Mouse (Mus musculus): ENCODE data around the gene Golga1. TPM values are rescaled to one million over a fixed set of nuclear protein-coding genes. Genes with fewer than 3 reads are reported as not detected.

Golga1 gene
- polyA plus RNA-seq, 1 experiment from 2014 or later: 10.4 TPM

DNA sequence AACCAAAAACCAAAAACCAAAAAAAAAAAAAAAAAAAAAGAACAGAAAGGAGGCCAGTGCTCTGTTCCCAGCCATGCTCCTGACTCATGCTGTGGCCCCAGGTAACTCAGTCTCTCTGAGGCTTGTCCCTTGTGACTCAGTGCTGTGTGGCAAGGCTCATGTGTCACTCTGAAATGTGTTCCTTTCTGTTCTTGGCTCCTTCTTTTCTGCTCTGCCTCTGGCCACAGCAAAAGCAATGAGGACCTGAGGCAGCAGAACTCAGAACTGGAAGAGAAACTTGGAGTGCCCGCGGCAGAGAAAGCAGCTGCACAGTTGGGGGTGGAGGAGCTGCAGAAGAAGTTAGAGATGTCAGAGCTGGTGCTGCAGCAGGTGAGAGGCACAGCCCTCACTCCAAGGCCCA lies 91.2 kb downstream of the Golga1 start:
- WGBS (ENCODE audit: insufficient replicate concordance): 35% methylated on average over 2 of the region's 2 CpGs
- Histone ChIP-seq H3K36me3 (ENCODE audit: control insufficient read depth, insufficient read depth) (no peaks in the 10 kb centered on the region), H3K4me2 (ENCODE audit: low read depth, low read length) (no peak overlapping the region), H3K9ac (ENCODE audit: low read depth, low read length) (no peak overlapping the region), H3K4me1 (ENCODE audit: control insufficient read depth, low read depth, low read length) (peaks cover 19% of the 10 kb centered on the region), H3K9me3 (replicated peaks; ENCODE audit: control insufficient read depth, low read length) (no peaks in the 10 kb centered on the region), H3K4me3 (ENCODE audit: low read depth, low read length) (no peak overlapping the region), H3K27ac (ENCODE audit: low read length) (no peak overlapping the region), H3K27me3 (ENCODE audit: control insufficient read depth, insufficient read depth, low read depth, low read length) (0 out of 2 replicates have a peak, but pooled peaks cover under 1% of the 10 kb centered on the region)
- ATAC-seq (ENCODE audit: low read depth): no peak

DNA sequence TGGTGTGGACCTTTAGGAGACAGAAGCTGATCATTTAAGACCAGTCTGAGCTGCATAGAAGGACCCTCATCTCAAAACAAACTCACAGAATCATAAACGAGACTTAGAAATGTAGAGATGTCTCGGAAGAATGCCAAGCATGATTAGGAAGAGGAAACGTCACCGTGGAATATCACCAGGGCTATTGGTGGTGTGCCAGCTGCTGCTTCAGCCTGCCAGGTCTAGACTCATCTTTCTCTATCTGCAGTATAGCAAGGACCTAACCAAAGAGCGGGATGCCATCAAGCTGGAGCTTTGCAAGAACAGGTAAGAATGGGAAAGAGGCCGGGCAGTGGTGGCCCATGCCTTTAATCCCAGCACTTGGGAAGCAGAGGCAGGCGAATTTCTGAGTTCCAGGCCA lies 91.6 kb downstream of the Golga1 start:
- Histone ChIP-seq H3K36me3 (ENCODE audit: control insufficient read depth, insufficient read depth) (no peaks in the 10 kb centered on the region), H3K4me1 (ENCODE audit: control insufficient read depth, low read depth, low read length) (peaks cover 19% of the 10 kb centered on the region), H3K4me2 (ENCODE audit: low read depth, low read length) (no peak overlapping the region), H3K4me3 (ENCODE audit: low read depth, low read length) (no peak overlapping the region), H3K9ac (ENCODE audit: low read depth, low read length) (no peak overlapping the region), H3K27ac (ENCODE audit: low read length) (no peak overlapping the region), H3K9me3 (replicated peaks; ENCODE audit: control insufficient read depth, low read length) (no peaks in the 10 kb centered on the region), H3K27me3 (ENCODE audit: control insufficient read depth, insufficient read depth, low read depth, low read length) (no peaks in the 10 kb centered on the region)
- no peak for ATAC-seq (ENCODE audit: low read depth)
- WGBS (ENCODE audit: insufficient replicate concordance): 58% methylated on average over 7 of the region's 7 CpGs

DNA sequence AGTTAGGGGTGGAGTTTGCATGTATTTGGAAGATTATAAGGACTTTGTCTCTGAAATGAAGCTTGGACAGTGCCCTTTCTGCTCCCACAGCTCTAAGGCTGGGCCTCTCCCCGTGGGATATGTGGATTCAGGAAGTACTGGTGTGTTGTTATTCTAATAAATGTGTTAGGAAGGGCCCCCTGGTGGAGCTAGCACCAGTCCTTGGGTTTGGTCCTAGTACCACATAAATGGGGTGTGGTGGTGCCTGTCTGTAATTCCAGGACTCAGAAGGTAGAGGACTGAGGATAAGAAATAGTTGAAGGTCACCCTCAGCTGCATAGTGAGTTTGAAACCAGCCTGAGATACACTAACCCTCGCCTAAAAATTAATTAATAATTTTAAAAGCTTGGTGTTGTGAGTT lies 92.1 kb downstream of the Golga1 start:
- H3K27ac ChIP-seq (ENCODE audit: low read length): no peak overlapping the region
- no peak overlapping the region for H3K4me2 ChIP-seq (ENCODE audit: low read depth, low read length)
- H3K4me3 ChIP-seq (ENCODE audit: low read depth, low read length): no peak overlapping the region
- no peak for ATAC-seq (ENCODE audit: low read depth)
- peaks cover 19% of the 10 kb centered on the region for H3K4me1 ChIP-seq (ENCODE audit: control insufficient read depth, low read depth, low read length)
- H3K9me3 ChIP-seq (replicated peaks; ENCODE audit: control insufficient read depth, low read length): no peaks in the 10 kb centered on the region
- H3K27me3 ChIP-seq (ENCODE audit: control insufficient read depth, insufficient read depth, low read depth, low read length): no peaks in the 10 kb centered on the region
- WGBS (ENCODE audit: insufficient replicate concordance): 8% methylated on average over 2 of the region's 2 CpGs
- no peak overlapping the region for H3K9ac ChIP-seq (ENCODE audit: low read depth, low read length)
- no peaks in the 10 kb centered on the region for H3K36me3 ChIP-seq (ENCODE audit: control insufficient read depth, insufficient read depth)

DNA sequence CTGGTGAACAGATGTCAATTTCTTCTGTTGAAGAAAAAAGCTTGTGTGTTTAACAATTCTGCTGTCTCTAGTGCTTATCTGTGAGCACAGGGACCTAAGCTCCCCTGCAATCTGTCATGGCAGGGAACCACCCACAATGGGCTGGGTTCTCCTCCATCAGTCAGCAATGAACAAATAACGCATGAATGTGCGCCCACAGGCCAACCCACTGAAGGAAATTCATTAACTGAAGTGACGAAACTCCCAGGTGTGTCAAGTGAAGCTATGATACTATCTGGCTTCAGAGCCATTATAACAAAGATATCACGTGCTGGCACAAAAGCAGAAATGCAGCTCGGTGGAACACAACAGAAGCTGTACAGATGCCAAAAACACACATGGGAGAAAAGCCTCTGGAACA lies 95.3 kb downstream of the Golga1 start:
- Histone ChIP-seq H3K27ac (ENCODE audit: low read length) (peak overlapping the region; percentile 91), H3K4me2 (ENCODE audit: low read depth, low read length) (peak overlapping the region; percentile 52), H3K4me3 (ENCODE audit: low read depth, low read length) (no peak overlapping the region), H3K36me3 (ENCODE audit: control insufficient read depth, insufficient read depth) (no peaks in the 10 kb centered on the region), H3K4me1 (ENCODE audit: control insufficient read depth, low read depth, low read length) (peaks cover 19% of the 10 kb centered on the region), H3K9ac (ENCODE audit: low read depth, low read length) (peak overlapping the region; percentile 18; the same call in 1 of the 2 replicates), H3K9me3 (replicated peaks; ENCODE audit: control insufficient read depth, low read length) (no peaks in the 10 kb centered on the region), H3K27me3 (ENCODE audit: control insufficient read depth, insufficient read depth, low read depth, low read length) (no peaks in the 10 kb centered on the region)
- 16% methylated on average over 5 of the region's 5 CpGs for WGBS (ENCODE audit: insufficient replicate concordance)
- peak; percentile 95 for ATAC-seq (ENCODE audit: low read depth)

DNA sequence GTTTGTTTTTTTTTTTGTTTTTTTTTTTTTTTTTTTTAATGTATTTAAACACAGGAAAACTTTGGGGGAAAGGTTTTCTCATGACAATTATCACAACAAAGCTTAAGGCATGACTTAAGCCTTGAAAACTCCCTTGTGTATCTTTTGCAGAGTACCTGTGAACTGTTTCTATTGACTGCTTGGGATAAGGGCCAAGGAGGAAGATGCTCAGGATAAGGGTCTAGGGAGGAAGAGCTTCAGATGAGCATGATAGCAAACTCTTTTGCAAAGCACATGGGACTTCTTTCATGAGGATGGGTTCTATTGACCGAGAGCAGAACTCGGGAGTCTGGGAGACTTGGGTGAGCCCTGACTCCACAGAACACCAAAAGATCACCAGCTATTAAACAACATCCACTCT lies 95.7 kb downstream of the Golga1 start:
- no peak overlapping the region for H3K4me3 ChIP-seq (ENCODE audit: low read depth, low read length)
- H3K27ac ChIP-seq (ENCODE audit: low read length): peak overlapping the region; percentile 91
- no peak overlapping the region; the same call in 1 of the 2 replicates for H3K9ac ChIP-seq (ENCODE audit: low read depth, low read length)
- H3K4me2 ChIP-seq (ENCODE audit: low read depth, low read length): peak overlapping the region; percentile 52; the same call in 1 of the 2 replicates
- H3K9me3 ChIP-seq (replicated peaks; ENCODE audit: control insufficient read depth, low read length): no peaks in the 10 kb centered on the region
- peaks cover 19% of the 10 kb centered on the region for H3K4me1 ChIP-seq (ENCODE audit: control insufficient read depth, low read depth, low read length)
- no peaks in the 10 kb centered on the region for H3K27me3 ChIP-seq (ENCODE audit: control insufficient read depth, insufficient read depth, low read depth, low read length)
- 32% methylated on average over 2 of the region's 2 CpGs for WGBS (ENCODE audit: insufficient replicate concordance)
- ATAC-seq (ENCODE audit: low read depth): peak; percentile 32
- H3K36me3 ChIP-seq (ENCODE audit: control insufficient read depth, insufficient read depth): no peaks in the 10 kb centered on the region

Other genes starting within 250 kb of the Golga1 start
- gene Nr6a1, start 137.9 kb downstream of the Golga1 start, polyA plus RNA-seq (2015; fragmentation: Nextera tagmentation; extraction: Ambion mirVana): 0.79 and 0.94 TPM in 2 replicates
- 0.15 and 0.19 TPM in 2 replicates for gene Olfml2a, start 133.6 kb downstream of the Golga1 start, polyA plus RNA-seq (2015; fragmentation: Nextera tagmentation; extraction: Ambion mirVana)
- 0.70 and 0.85 TPM in 2 replicates for gene Wdr38, start 68.1 kb downstream of the Golga1 start, polyA plus RNA-seq (2015; fragmentation: Nextera tagmentation; extraction: Ambion mirVana)
- gene Arpc5l, start 60.2 kb downstream of the Golga1 start, polyA plus RNA-seq (2015; fragmentation: Nextera tagmentation; extraction: Ambion mirVana): 45.8 and 48.6 TPM in 2 replicates
- 456 and 532 TPM in 2 replicates for gene Rpl35, start 59.9 kb downstream of the Golga1 start, polyA plus RNA-seq (2015; fragmentation: Nextera tagmentation; extraction: Ambion mirVana)
- gene Scai, start 125.2 kb upstream of the Golga1 start, polyA plus RNA-seq (2015; fragmentation: Nextera tagmentation; extraction: Ambion mirVana): 1.0 and 1.4 TPM in 2 replicates
- gene Ppp6c, start 160.9 kb upstream of the Golga1 start, polyA plus RNA-seq (2015; fragmentation: Nextera tagmentation; extraction: Ambion mirVana): 32.9 and 40.5 TPM in 2 replicates

Measured in liver, embryonic 16.5 days (tissue).